Mouse (Mus musculus) cerebellum, adult 9-11 months (tissue): Measurements from ENCODE around the gene Fem1a.
"Not testable (repeated sequence)": the region's sequence is repeated elsewhere in the genome, so short reads cannot be mapped to it uniquely, and the experiment has no call there.

Experiments used
- DNase-seq: peaks from one replicate; pipeline ENCODE4 v3.0.0; 2022

The Fem1a gene

GRCm38 (mm10) chr17:56255863-56256238 is 759 bp upstream of the Fem1a start:
- DNase-seq, result peak; percentile 98

- DNase-seq, result peak; percentile 78
These were observed 728 bp downstream of the Fem1a start for GRCm38 (mm10) chr17:56257181-56257894.

- not testable (repeated sequence) for DNase-seq
These were observed 1.7 kb downstream of the Fem1a start for GRCm38 (mm10) chr17:56258269-56258668.

DNA sequence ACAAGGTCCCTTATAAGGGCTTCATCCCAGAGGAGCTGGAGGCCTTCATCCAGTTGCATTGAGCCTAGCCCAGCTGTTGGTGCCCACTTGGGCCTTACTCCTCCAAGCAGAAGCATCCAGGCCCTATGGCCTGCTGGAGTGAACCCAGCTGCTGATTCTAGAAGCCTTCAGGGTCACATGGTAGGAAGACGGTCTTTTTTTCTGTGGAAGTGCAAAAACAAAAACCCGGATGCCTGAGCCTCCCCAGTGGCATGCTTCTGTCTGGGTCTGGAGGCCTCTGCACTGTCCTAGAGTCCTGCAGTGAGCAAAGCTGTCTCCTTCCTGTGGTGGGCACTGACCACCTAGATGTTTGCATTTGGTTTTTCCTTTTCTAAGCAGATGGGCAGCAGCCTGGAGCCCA is 2.2 kb downstream of the Fem1a start:
- not testable (repeated sequence) for DNase-seq

DNA sequence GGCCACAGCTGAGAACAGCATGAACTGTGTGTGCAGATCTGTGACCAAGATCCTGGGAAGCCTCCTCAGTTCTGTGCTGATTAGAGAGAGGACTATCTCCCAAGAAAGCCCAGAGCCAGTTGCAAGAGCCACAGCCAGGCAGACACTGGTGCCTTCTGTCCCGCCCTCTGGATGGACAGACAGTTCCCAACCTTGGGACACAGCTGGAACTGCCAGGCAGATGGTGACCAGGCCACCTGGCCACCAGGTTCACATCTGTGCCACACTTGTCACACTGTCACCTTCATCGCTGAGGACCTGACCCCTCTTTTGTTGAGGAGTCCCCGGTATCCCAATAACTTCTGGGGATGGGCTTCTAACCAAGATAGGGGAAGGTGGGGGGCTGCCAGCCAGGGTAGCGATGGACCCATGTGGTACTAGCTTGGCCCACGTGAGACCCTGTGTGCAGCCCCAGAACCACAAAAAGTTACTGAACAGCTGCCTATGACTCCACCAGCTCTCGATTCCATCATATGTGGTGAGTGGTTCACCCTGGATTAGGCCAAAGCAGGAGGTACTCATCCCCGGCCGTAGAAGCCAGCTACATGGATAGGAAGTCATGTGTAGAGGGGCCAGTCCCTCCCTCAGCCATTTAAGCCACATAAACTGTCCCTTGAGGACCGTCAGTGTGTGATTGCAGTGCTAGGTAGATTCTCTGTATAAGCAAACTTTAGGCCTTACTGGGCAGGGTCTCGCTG is 2.9 kb downstream of the Fem1a start:
- no peak for DNase-seq

DNA sequence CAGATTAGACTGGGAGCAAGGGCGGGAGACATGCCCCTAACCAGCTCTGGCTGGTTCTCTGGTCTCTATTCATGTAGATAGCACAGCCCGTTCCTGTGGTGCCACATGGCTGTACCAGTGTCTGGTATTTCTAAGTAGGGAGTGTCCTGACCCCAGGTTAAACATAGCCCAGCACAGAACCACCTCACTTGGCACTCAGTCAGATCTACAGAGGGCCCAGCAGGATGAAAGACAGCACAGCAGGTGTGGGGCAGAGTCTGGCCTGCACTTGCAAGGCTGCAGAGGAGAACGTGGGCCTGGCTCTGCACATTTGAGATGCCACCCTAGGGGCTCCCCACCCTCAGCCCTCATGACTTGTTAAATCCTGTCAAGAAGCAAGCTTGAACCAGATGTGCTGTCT is 4.6 kb downstream of the Fem1a start:
- DNase-seq, result no peak

GRCm38 (mm10) chr17:56262645-56263094 is 6.1 kb downstream of the Fem1a start:
- DNase-seq, result no peak

- DNase-seq, result peak; percentile 76
These were observed 7.4 kb downstream of the Fem1a start for GRCm38 (mm10) chr17:56264020-56264419.

- DNase-seq, result no peak
These were observed 8.4 kb downstream of the Fem1a start for GRCm38 (mm10) chr17:56265011-56265410.

DNA sequence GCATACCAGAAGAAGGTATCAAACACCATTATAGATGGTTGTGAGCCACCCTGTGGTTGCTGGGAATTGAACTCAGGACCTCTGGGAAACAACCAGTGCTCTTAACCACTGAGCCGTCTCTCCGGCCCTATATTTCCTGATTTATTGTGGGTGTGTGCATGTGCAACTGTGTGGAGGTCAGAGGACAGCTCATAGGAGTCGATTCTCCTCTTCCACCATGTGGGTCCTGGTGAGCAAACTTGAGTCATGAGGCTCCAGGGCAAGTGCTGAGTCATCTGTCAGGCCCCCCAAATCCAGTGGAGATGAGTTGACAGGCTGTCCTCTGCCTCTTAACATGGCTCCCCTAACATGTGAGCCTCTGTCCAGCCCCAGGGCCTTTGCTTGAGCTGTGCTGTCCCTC is 9.3 kb downstream of the Fem1a start:
- DNase-seq, result no peak

DNA sequence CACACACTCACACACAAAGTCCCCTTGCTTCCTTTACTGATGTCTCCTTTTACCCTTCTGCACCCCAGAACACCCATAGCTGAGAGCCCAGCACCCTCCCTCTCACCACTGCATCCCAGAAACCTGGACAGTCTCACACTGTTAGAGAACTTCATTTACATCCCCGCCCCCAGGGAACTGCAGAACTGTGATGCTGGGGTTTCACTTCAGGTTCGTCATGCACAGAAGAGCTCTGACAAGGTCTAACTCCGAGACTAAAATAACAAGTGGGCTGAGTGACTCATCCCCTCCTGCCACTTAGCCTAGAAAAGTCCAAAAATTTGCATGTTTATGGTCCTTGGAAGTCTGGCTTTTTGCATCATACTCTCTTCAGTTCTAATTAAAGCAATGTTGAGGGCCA is 9.7 kb downstream of the Fem1a start:
- DNase-seq, result no peak

- peak; percentile 82 for DNase-seq
These were observed 12.6 kb downstream of the Fem1a start for GRCm38 (mm10) chr17:56269153-56269630.

DNA sequence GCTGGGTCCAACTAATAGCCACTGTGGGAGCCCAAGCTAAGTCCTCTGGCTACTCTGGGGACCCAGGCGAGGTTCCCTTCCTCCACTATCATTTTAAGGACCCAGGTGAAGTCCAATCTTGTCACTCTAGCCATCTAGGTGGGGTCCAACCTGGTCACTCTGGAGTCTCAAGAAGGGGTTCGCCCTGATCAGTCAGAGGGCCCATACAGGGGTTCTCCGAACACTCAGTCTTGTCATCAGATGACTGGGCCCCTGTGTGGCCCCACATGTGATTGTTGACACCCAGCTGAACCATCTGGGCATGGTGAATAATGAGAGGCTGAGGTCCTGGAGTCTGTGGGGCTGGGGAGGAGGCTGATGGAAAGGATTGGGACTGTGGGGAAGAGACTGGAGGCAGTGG is 13.1 kb downstream of the Fem1a start:
- DNase-seq, result no peak

- DNase-seq, result no peak
These were observed 15.1 kb downstream of the Fem1a start for GRCm38 (mm10) chr17:56271609-56272253.

DNA sequence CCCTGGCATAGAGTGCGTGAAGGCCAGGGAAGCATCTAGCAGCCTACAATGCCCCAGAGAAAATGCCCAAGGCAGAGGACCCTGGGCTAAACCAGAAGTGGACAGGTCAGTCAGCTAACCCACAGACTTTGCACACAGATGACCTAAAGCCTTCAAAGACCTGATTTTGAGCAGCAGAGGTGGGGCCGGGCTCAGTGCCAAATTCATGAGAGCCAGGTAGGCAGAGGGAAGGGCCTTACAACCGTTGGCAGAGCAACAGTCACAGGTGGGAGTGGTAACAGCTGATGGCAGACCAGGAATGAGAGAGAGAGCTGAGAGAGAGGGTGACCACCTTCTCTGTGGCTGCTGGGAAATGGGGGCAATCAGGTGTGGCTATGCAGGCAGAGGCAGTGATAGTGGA is 16.0 kb downstream of the Fem1a start:
- DNase-seq, result no peak

DNA sequence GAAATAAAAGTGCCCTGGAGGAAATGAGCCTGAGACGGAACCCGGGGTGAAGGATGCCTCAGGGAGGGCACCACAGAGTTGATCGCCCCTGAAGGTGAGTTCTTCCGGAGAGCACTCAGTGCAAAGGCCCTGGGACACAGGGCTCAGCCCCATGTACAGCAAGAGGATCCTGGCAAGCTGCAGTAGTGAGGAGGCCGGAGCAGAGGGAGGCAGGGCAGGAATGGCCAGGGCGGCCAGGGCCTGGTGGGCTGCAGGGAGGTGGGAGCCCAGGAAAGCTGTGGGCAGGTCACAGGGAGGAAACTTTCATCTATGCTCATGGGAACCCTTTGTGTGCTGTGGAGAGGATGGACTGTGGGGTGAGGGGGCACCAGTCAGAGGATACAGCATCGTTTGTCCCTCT is 16.9 kb downstream of the Fem1a start:
- peak; percentile 19 for DNase-seq

DNA sequence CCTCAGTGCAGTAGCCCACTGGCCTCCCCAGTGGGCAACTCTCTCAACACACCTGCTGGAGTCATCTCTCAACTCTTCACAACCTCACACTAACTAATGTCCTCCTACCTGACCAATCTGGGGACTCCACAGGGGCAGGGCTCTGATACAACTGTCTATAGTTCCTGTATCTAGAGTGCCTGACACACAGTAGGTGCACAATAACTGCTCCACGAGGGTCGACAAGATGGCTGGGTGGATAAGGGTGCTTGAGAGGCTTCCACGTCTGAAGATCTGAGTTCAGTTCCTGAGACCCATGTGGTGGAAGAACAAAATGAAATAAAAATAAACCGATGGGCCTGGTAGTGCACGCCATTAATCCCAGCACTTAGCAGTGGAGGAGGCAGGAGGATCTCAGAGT is 17.4 kb downstream of the Fem1a start:
- DNase-seq, result peak; percentile 25

DNA sequence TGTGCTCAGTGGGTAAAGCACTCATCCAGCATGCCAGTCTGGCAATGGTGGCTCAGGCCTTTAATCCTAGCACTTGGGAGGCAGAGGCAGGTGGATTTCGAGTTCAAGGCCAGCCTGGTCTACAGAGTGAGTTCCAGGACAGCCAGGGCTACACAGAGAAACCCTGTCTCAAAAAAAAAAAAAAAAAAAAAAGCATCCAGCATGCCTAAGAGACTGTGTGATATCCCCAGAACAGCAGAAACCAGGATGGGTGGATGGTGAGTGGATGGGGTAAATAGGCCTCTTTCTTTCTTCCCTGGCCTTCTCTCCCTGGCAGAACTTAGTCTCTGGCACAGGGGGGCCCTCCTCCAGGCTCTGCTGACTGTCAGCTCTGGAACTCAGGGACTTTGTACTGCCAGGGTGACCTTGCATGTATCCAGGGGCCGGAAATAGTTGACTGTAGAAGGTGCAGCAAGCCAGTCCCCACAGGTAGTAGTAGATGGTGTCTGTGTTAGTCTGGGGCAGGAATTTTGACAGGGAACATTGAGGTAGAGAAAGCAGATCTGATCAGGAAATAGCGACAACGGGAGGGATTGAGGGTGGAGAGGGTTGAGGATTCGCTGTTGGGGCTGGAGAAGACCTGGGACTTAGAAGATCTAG is 19.4 kb downstream of the Fem1a start:
- DNase-seq, result peak; percentile 47

GRCm38 (mm10) chr17:56276643-56277566 is 20.3 kb downstream of the Fem1a start, which contains the start of gene Ticam1:
TSS of gene Ticam1 (minus strand) at chr17:56276786.
- peak; percentile 79 for DNase-seq

GRCm38 (mm10) chr17:56277567-56277893 is 20.9 kb downstream of the Fem1a start:
- peak; percentile 19 for DNase-seq

- DNase-seq, result no peak
These were observed 21.7 kb downstream of the Fem1a start for GRCm38 (mm10) chr17:56278340-56278739.

DNA sequence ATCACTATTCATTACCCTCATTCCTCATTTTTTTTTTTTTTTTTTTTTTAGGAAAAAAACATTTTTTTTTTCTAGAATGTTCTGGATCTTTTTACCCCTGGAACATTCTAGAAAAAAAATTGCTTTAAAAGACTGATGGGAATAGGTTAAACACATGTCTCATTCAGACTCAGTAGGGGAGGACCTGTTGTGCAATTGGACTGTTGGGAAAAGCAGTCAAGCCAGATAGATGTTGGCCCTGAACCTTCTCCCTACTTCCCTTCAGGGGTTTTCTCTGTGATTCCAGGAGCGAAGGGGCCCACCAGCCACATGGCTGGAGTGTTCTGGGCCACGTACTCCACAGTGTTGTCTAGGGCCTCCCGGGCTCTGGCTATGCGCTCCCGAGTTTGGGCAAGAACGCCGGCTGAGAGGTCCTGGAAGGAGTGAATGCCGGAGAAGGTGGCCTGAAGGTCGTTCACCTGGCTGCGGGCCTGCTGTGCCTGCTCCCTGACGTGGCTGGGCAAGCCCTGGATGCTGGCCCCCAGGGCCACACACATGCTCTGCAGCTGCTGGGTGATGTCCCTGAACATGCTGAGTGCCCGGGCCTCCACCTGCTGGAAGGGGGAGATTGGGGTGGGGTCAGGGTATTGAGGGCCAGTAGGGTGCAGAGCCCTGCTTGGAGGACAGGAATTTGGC is 23.0 kb downstream of the Fem1a start:
- peak; percentile 24 for DNase-seq
